Mouse (Mus musculus) forebrain, postnatal 0 days (tissue): Measurements from ENCODE around the gene Il20rb. TPM values are rescaled to one million over a fixed set of nuclear protein-coding genes. Genes with fewer than 3 reads are reported as not detected.

Source experiments
- ATAC-seq: fragments of 200-750 bp; cut with Nextera tagmentation; 2 replicates; pipeline ENCODE4 v1.8.0; 2017; ENCODE audit warnings: mild to moderate bottlenecking, moderate library complexity
- DNase-seq: peaks from one replicate; pipeline ENCODE4 v3.0.0-alpha.2; 2015
- H3K27ac ChIP-seq: fragments of 300-500 bp; sonication (generic); 2 replicates; pipeline ENCODE4 v1.5.1; 2014; ENCODE audit warnings: low read depth, mild to moderate bottlenecking, antibody characterized with exemption, low read length, moderate library complexity, mixed read lengths
- H3K27me3 ChIP-seq: fragments of 300-500 bp; sonication (generic); 2 replicates; pipeline ENCODE4 v1.6.1; 2014; ENCODE audit warnings: mild to moderate bottlenecking, low read length, mixed read lengths; ENCODE audit not compliant: insufficient read depth
- H3K36me3 ChIP-seq: fragments of 300-500 bp; sonication (generic); 2 replicates; pipeline ENCODE4 v1.6.1; 2014; ENCODE audit warnings: mild to moderate bottlenecking, moderate library complexity; ENCODE audit not compliant: insufficient read depth
- H3K4me1 ChIP-seq: fragments of 300-500 bp; sonication (generic); 2 replicates; pipeline ENCODE4 v1.6.1; 2014; ENCODE audit warnings: antibody characterized with exemption; ENCODE audit not compliant: insufficient read depth
- H3K4me2 ChIP-seq: fragments of 300-500 bp; sonication (generic); 2 replicates; pipeline ENCODE4 v1.6.1; 2014; ENCODE audit warnings: low read depth, mild to moderate bottlenecking, moderate library complexity
- H3K4me3 ChIP-seq: fragments of 300-500 bp; sonication (generic); 2 replicates; pipeline ENCODE4 v1.5.1; 2014; ENCODE audit warnings: low read depth, low read length, mixed read lengths
- H3K9ac ChIP-seq: fragments of 300-500 bp; sonication (generic); 2 replicates; pipeline ENCODE4 v1.6.1; 2014; ENCODE audit warnings: mild to moderate bottlenecking
- H3K9me3 ChIP-seq: fragments of 300-500 bp; sonication (generic); 2 replicates; pipeline ENCODE4 v1.6.1; 2016; ENCODE audit warnings: low read length
- CTCF ChIP-seq: sonication (generic); IDR thresholded peaks from 2 replicates; pipeline ENCODE4 v1.5.1; 2016; ENCODE audit warnings: antibody characterized with exemption, control low read depth, low read depth
- WGBS: fragments of 180-500 bp; shearing (Covaris S2); extraction: QIAGEN DNeasy Blood & Tissue Kit; methylation state at CpG from one replicate; pipeline ENCODE4 v1.1.7; 2014; 5-methylcytosine and 5-hydroxymethylcytosine counted together
- polyA plus RNA-seq: library from polyadenylated mRNA; unstranded; fragments of >200 nt; fragmentation: Nextera tagmentation; extraction: Ambion mirVana; gene quantifications from 2 replicates; pipeline ENCODE4 v1.2.1, GENCODE M21; 2015
- total RNA-seq: library from RNA; depleted of rRNA; stranded (reverse); fragments of >200 nt; gene quantifications from 2 replicates; pipeline ENCODE4 v1.2.3, GENCODE M21; 2014

The Il20rb gene
- total and polyA plus RNA-seq, 2 experiments from 2014 or later = 1.1 to 1.4 TPM

- Histone ChIP-seq H3K27me3 (no peaks in the 10 kb centered on the region), H3K4me1 (no peaks in the 10 kb centered on the region), H3K4me2 (no peak overlapping the region), H3K36me3 (no peaks in the 10 kb centered on the region), H3K9me3 (no peaks in the 10 kb centered on the region), H3K4me3 (no peak overlapping the region), H3K27ac (no peak overlapping the region), H3K9ac (no peak overlapping the region)
- WGBS = 94% methylated on average over 9 of the region's 9 CpGs
- ATAC-seq (no peak), DNase-seq (no peak)
- no peak for TF ChIP-seq CTCF
These were observed 20.6 kb downstream of the Il20rb start for GRCm38 (mm10) chr9:100465988-100466387.

GRCm38 (mm10) chr9:100465380-100465779 lies 21.2 kb downstream of the Il20rb start:
- Histone ChIP-seq H3K27ac (no peak overlapping the region), H3K4me2 (no peak overlapping the region), H3K9me3 (no peaks in the 10 kb centered on the region), H3K4me1 (no peaks in the 10 kb centered on the region), H3K4me3 (no peak overlapping the region), H3K36me3 (no peaks in the 10 kb centered on the region), H3K9ac (no peak overlapping the region), H3K27me3 (no peaks in the 10 kb centered on the region)
- no peak for ATAC-seq
- TF ChIP-seq CTCF = no peak
- DNase-seq = no peak
- 97% methylated on average over 5 of the region's 5 CpGs for WGBS

GRCm38 (mm10) chr9:100463771-100464170 lies 22.8 kb downstream of the Il20rb start:
- Histone ChIP-seq H3K9me3 (no peaks in the 10 kb centered on the region), H3K4me3 (no peak overlapping the region), H3K4me2 (no peak overlapping the region), H3K27me3 (no peaks in the 10 kb centered on the region), H3K9ac (no peak overlapping the region), H3K36me3 (no peaks in the 10 kb centered on the region), H3K27ac (no peak overlapping the region), H3K4me1 (no peaks in the 10 kb centered on the region)
- DNase-seq (no peak), ATAC-seq (no peak)
- TF ChIP-seq CTCF = no peak
- 88% methylated on average over 2 of the region's 2 CpGs for WGBS

- no peaks in the 10 kb centered on the region for H3K27me3 ChIP-seq
- no peaks in the 10 kb centered on the region for H3K9me3 ChIP-seq
- TF ChIP-seq CTCF = no peak
- no peaks in the 10 kb centered on the region for H3K4me1 ChIP-seq
- H3K4me3 ChIP-seq = no peak overlapping the region
- H3K36me3 ChIP-seq = no peaks in the 10 kb centered on the region
- H3K9ac ChIP-seq = no peak overlapping the region
- H3K27ac ChIP-seq = no peak overlapping the region
- WGBS = 87% methylated on average over 4 of the region's 4 CpGs
- no peak for ATAC-seq
- H3K4me2 ChIP-seq = no peak overlapping the region
- DNase-seq = no peak
These were observed 24.5 kb downstream of the Il20rb start for GRCm38 (mm10) chr9:100462098-100462497.

GRCm38 (mm10) chr9:100461671-100462070 lies 24.9 kb downstream of the Il20rb start:
- Histone ChIP-seq H3K4me3 (no peak overlapping the region), H3K4me1 (no peaks in the 10 kb centered on the region), H3K9me3 (no peaks in the 10 kb centered on the region), H3K4me2 (no peak overlapping the region), H3K36me3 (no peaks in the 10 kb centered on the region), H3K9ac (no peak overlapping the region), H3K27ac (no peak overlapping the region), H3K27me3 (no peaks in the 10 kb centered on the region)
- DNase-seq (peak; percentile 36), ATAC-seq (no peak)
- TF ChIP-seq CTCF = no peak
- 43% methylated on average over 9 of the region's 9 CpGs for WGBS

- no peak overlapping the region for H3K9ac ChIP-seq
- no peak overlapping the region for H3K27ac ChIP-seq
- WGBS = 94% methylated on average over 9 of the region's 9 CpGs
- H3K4me3 ChIP-seq = no peak overlapping the region
- H3K4me1 ChIP-seq = no peaks in the 10 kb centered on the region
- ATAC-seq (no peak), DNase-seq (no peak)
- H3K9me3 ChIP-seq = no peaks in the 10 kb centered on the region
- TF ChIP-seq CTCF = no peak
- no peaks in the 10 kb centered on the region for H3K27me3 ChIP-seq
- no peak overlapping the region for H3K4me2 ChIP-seq
- H3K36me3 ChIP-seq = no peaks in the 10 kb centered on the region
These were observed 26.4 kb downstream of the Il20rb start for GRCm38 (mm10) chr9:100460203-100460602.

DNA sequence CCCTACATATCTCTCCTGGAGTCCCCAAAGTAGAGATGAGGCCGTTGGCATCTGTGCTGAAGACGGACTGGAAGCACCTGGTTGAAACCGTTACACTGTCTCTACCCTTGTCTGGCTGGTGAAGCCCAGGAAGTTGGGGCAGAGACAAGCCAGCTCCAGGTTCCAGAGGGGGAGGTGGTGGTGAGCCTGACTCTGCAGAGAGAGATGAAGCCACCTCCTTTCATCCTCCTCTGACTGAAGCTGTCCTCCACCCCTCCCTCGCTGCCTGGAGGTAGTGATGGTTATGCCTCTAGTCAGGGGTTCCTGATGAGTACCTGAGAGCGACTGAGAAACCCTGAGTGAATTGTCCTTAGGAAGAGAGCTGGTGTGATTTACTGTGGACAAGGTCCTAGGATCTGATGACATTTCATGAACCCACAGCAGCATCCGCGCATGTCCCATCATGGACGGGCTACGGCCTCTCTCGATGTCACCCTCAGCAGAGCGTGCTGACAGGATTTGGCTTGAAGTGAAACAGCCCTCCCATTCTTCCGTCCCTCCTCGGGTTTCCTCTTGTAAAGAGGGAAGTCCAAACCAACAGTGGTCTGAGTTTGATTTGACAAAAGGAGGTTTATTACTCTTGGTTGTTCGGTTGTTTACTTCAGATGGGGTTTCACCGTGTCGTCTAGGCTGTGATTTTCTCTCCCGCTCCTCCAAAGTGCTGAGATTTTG lies 28.5 kb downstream of the Il20rb start:
- WGBS = 93% methylated on average over 17 of the region's 17 CpGs

More for the DNA sequence above, 28.5 kb downstream of the Il20rb start:
- Histone ChIP-seq H3K27me3 (no peaks in the 10 kb centered on the region), H3K4me3 (no peak overlapping the region), H3K9ac (no peak overlapping the region), H3K4me2 (no peak overlapping the region), H3K9me3 (no peaks in the 10 kb centered on the region), H3K36me3 (no peaks in the 10 kb centered on the region), H3K4me1 (no peaks in the 10 kb centered on the region), H3K27ac (no peak overlapping the region)
- no peak for TF ChIP-seq CTCF
- ATAC-seq (no peak), DNase-seq (no peak)
